In the genomic region with DNA sequence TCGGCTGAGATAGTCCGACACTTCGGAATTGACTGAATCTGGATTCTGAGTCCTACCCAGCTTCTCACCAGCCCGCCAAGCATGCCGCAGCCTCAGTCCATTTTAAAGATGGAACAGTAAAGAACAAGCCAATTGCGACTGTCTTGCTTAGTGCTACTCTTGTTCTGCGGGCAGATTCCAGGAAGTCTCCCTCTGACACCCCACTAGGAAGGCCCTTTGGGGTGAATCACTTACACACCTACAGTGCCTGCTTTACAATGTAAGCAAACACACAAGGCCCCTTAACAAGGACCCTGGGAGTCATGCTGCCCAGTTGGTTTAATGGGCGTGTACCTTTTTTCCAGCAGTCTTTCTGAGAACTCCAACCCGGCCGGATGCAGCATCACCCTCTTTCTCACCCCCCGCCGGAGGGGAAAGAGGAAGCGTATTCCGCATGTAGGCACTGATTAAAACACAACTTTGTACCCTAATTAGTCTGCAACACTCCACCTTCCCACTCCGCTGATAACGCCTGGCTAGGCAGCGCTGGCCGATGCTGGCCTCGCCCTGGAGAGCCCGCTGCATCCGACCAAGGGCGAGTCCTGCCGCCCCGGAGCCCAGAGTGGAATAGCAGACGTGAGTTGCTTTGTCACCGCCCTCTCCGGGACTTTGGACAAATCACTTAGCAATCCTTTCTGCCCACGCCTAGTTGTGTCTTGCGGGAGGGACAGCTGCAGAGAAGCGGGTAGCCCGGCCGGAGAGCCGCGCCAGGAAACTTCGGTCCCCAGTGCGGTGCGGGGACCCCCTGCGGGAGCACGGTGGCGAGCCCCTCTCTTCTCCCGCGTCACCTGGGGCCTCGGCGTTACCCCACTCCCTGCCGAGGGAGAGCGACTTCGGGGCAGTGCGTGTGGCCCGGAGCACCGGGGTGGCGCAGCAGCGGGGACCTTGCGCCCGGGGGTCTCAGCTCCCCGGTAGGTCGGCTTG, we compare ENCODE assay signal across 7 mouse cellular contexts. TPM values are rescaled to one million over a fixed set of nuclear protein-coding genes. Genes with fewer than 3 reads are reported as not detected.
DNase-seq lines count a peak whose midpoint lies in the region; ATAC-seq lines count a peak whose summit lies in the region.

A gene (plus strand): TSS at position 691 of the 963 bp plus-strand sequence.

- 12% methylated on average over 51 of the region's 56 CpGs for WGBS in macrophage (ENCODE audit: missing documents)

- peak within 1 kb of the TSS; percentile 8; the same call in 1 of the 2 replicates for H3K4me3 ChIP-seq in macrophage (ENCODE audit: inconsistent target)

- peak; percentile 39 for DNase-seq in adipocyte (ENCODE audit: low spot score)
- peak; percentile 61 to 69 for DNase-seq in heart, postnatal 10 days
- DNase-seq in kidney, postnatal 36 days: peak; percentile 59 to 74
- DNase-seq in retina, postnatal 7 days (ENCODE audit: low read depth, low spot score): peak; percentile 36

- intact Hi-C loops in heart, postnatal 10 days (cut with DNase I): loop anchor here (2.0 kb wide), 1 partner anchor 85 kb away; no protein-coding TSS in a partner anchor

- H3K27ac ChIP-seq in macrophage: no peak within 1 kb of the TSS

- peak; percentile 23 for ATAC-seq in CD4-positive, CD25-positive, alpha-beta regulatory T cell, adult 4 months
- peak; percentile 57 for ATAC-seq in erythroid progenitor cell, adult 5-6 weeks (replicated peaks; ENCODE audit: low FRiP score, poor library complexity, severe bottlenecking)

- no peaks in the 10 kb centered on the region for H3K36me3 ChIP-seq in macrophage (ENCODE audit: inconsistent target)

- no peaks in the 10 kb centered on the region for H3K79me2 ChIP-seq in macrophage (ENCODE audit: inconsistent target)

RNA-seq across cellular contexts. Expression of the gene that starts here (rescaled TPM):
- polyA plus RNA-seq in CD4-positive, CD25-positive, alpha-beta regulatory T cell, adult 4 months (2017; shearing (Covaris generic)): not detected
- total RNA-seq in erythroid progenitor cell, adult 5-6 weeks (2015; ENCODE audit: low replicate concordance): not detected in 2 replicates
- total RNA-seq in erythroid progenitor cell, adult 5-6 weeks (2017; ENCODE audit: low replicate concordance): not detected in 2 replicates
- total RNA-seq in heart, postnatal 10 days (2021): under 1 TPM; 0.30 to 0.36 TPM
- under 1 TPM in 3 of 26 experiments, not detected in 23; 0.13 to 0.32 (median 0.20) TPM for total RNA-seq in macrophage (2018; cell fraction: chromatin; rRNA removed)
- under 1 TPM in 4 of 26 experiments, not detected in 22; 0.03 to 0.14 (median 0.05) TPM for total RNA-seq in macrophage (2018; cell fraction: cytosol; rRNA removed)
- under 1 TPM in 3 of 26 experiments, not detected in 23; 0.06 to 0.27 (median 0.10) TPM for total RNA-seq in macrophage (2018; cell fraction: nucleus; rRNA removed)
- polyA plus RNA-seq in macrophage (2018): not detected in 3 replicates

Comparison
In these comparisons a context has a peak if more than half of its experiments do, and no peak if none do; other contexts are left out.
1. Peak in ATAC-seq in CD4-positive, CD25-positive, alpha-beta regulatory T cell, adult 4 months; RNA of the gene not detected or under 1 TPM.
2. Peak in ATAC-seq in erythroid progenitor cell, adult 5-6 weeks; RNA of the gene not detected or under 1 TPM.
3. Peak in DNase-seq in heart, postnatal 10 days; RNA of the gene not detected or under 1 TPM.